Mouse (Mus musculus): ENCODE data around the gene Gm17175. TPM values are rescaled to one million over a fixed set of nuclear protein-coding genes. Genes with fewer than 3 reads are reported as not detected.
"Not testable (repeated sequence)": the region's sequence is repeated elsewhere in the genome, so short reads cannot be mapped to it uniquely, and the experiment has no call there.

Gm17175 gene
- not detected in 2 replicates for polyA plus RNA-seq (2015; fragmentation: Nextera tagmentation; extraction: Ambion mirVana)

- H3K27me3 ChIP-seq; H3K36me3 ChIP-seq; H3K9ac ChIP-seq; H3K4me3 ChIP-seq; H3K27ac ChIP-seq; H3K4me2 ChIP-seq; ATAC-seq (ENCODE audit: low FRiP score); H3K4me1 ChIP-seq (replicated peaks); H3K9me3 ChIP-seq: not testable (repeated sequence)
- WGBS, result 89% methylated on average over 2 of the region's 2 CpGs
Observed at GRCm38 (mm10) chr14:51573963-51574362, at the start of gene Gm17175. Gm17175 (minus strand) TSS chr14:51574063.

GRCm38 (mm10) chr14:51611210-51611609 lies 37.3 kb upstream of the Gm17175 start, which contains the start of gene Gm17078:
Gm17078 (minus strand) TSS chr14:51611310.
- H3K36me3 ChIP-seq, result no peaks in the 10 kb centered on the region
- no peak within 1 kb of the TSS for H3K4me2 ChIP-seq
- no peaks in the 10 kb centered on the region for H3K9me3 ChIP-seq
- 93% methylated on average over 1 of the region's 1 CpGs for WGBS
- H3K4me1 ChIP-seq (replicated peaks), result no peaks in the 10 kb centered on the region
- no peak within 1 kb of the TSS for H3K27ac ChIP-seq
- no peak within 1 kb of the TSS for H3K9ac ChIP-seq
- no peaks in the 10 kb centered on the region for H3K27me3 ChIP-seq
- ATAC-seq (ENCODE audit: low FRiP score), result no peak
- no peak within 1 kb of the TSS for H3K4me3 ChIP-seq

- not testable (repeated sequence) for H3K36me3 ChIP-seq; H3K9ac ChIP-seq; H3K9me3 ChIP-seq; H3K4me3 ChIP-seq; H3K4me2 ChIP-seq; H3K27ac ChIP-seq; H3K27me3 ChIP-seq; H3K4me1 ChIP-seq (replicated peaks); ATAC-seq (ENCODE audit: low FRiP score)
- WGBS, result 96% methylated on average over 4 of the region's 4 CpGs
Observed at GRCm38 (mm10) chr14:51592039-51592438, 18.2 kb upstream of the Gm17175 start, which contains the start of gene Gm17174. Gm17174 (minus strand) TSS chr14:51592139.

GRCm38 (mm10) chr14:51552490-51552889 lies 21.4 kb downstream of the Gm17175 start, which contains the start of gene Gm5622:
Gm5622 (plus strand) TSS chr14:51552790.
- Histone ChIP-seq H3K4me1 (replicated peaks) (no peaks in the 10 kb centered on the region), H3K4me3 (no peak within 1 kb of the TSS), H3K27ac (no peak within 1 kb of the TSS), H3K36me3 (no peaks in the 10 kb centered on the region), H3K9me3 (no peaks in the 10 kb centered on the region), H3K9ac (no peak within 1 kb of the TSS), H3K4me2 (no peak within 1 kb of the TSS), H3K27me3 (no peaks in the 10 kb centered on the region)
- 94% methylated on average over 4 of the region's 4 CpGs for WGBS
- ATAC-seq (ENCODE audit: low FRiP score), result no peak

Other genes with a start within 250 kb of the Gm17175 start
- gene Gm7247, start 212.3 kb downstream of the Gm17175 start, polyA plus RNA-seq (2015; fragmentation: Nextera tagmentation; extraction: Ambion mirVana), result not detected in 2 replicates
- not detected in 2 replicates for gene Vmn2r88, start 163.2 kb downstream of the Gm17175 start, polyA plus RNA-seq (2015; fragmentation: Nextera tagmentation; extraction: Ambion mirVana)
- gene Vmn2r89, start 122.2 kb downstream of the Gm17175 start, polyA plus RNA-seq (2015; fragmentation: Nextera tagmentation; extraction: Ambion mirVana), result not detected in 2 replicates
- gene Gm5622, start 21.3 kb downstream of the Gm17175 start, polyA plus RNA-seq (2015; fragmentation: Nextera tagmentation; extraction: Ambion mirVana), result not detected in 2 replicates
- not detected in 2 replicates for gene Gm17174, start 18.1 kb upstream of the Gm17175 start, polyA plus RNA-seq (2015; fragmentation: Nextera tagmentation; extraction: Ambion mirVana)
- not detected in 2 replicates for gene Gm17078, start 37.2 kb upstream of the Gm17175 start, polyA plus RNA-seq (2015; fragmentation: Nextera tagmentation; extraction: Ambion mirVana)
- not detected in 2 replicates for gene Gm4181, start 61.6 kb upstream of the Gm17175 start, polyA plus RNA-seq (2015; fragmentation: Nextera tagmentation; extraction: Ambion mirVana)
- not detected in 2 replicates for gene Gm17079, start 121.4 kb upstream of the Gm17175 start, polyA plus RNA-seq (2015; fragmentation: Nextera tagmentation; extraction: Ambion mirVana)
- gene Gm5800, start 143.1 kb upstream of the Gm17175 start, polyA plus RNA-seq (2015; fragmentation: Nextera tagmentation; extraction: Ambion mirVana), result not detected in 2 replicates
- gene Ang4, start 199.5 kb upstream of the Gm17175 start, polyA plus RNA-seq (2015; fragmentation: Nextera tagmentation; extraction: Ambion mirVana), result not detected in 2 replicates
- not detected in 2 replicates for gene AY358078, start 226.0 kb upstream of the Gm17175 start, polyA plus RNA-seq (2015; fragmentation: Nextera tagmentation; extraction: Ambion mirVana)

All from hindbrain, embryonic 13.5 days (tissue).